Mouse (Mus musculus) liver (tissue): ENCODE results near the gene Cnnm2.

ENCODE experiments used
- DNase-seq: peaks from one replicate; pipeline ENCODE4 v3.0.0-alpha.2; 2020; ENCODE audit warnings: mixed read lengths

The Cnnm2 gene

GRCm38 (mm10) chr19:46801492-46801891, 40.1 kb downstream of the Cnnm2 start:
- no peak for DNase-seq

DNA sequence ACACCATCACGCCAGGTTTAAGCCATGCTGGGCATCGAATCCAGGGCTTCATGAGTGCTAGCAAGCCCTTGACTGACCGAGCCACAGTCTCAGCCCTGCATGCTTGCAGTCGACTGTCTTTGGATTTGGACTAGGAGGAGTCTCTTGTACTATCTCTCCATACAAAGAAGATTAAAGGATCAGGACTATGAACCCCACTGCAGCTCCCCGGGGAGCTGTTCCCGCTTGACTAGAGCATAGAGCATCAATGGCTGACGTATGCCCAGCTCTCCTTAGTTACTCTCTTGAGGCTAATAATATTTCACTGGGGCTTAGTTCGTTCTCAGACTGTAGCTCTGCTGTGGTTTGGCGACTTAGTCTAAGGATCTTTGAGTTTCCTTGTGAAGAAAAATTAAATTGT, 40.9 kb downstream of the Cnnm2 start:
- DNase-seq, result no peak

DNA sequence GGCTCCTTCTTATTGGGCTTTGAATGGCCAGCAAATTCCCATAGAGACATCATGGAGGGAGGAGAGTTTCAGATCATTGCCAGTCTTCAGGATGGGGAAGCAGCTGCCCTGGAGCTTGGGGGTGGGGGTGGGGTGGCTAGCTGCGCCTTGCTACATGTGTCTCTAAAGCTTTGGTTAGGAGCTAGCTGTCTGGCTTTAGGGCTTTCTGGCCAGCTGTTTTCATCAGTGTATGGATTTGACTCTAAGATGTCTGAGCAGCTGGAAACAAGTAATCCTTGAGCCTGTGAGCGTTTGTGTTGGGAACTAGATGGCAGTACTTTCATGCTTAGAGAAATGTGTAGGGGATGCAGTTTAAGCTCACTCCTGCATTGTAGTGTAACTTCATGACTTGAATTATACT, 42.3 kb downstream of the Cnnm2 start:
- no peak for DNase-seq

DNA sequence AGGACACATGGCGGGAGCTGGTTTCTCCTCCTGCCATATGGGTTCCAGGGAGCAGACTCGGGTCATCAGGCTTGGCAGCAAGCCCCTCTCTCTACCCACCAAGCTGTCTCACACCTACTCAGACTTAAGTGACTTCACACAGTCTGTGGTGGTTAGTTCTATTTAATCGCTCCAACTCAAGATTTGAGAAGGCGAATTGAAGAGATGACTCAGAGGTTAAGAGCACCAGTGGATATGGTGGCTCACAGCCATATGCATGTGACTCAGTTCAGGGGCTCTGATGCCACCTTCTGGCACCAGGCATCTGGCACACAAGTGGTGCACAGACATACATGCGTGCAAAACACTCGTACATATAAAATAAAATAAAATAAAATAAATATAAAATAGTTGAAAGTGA, 43.4 kb downstream of the Cnnm2 start:
- no peak for DNase-seq

DNA sequence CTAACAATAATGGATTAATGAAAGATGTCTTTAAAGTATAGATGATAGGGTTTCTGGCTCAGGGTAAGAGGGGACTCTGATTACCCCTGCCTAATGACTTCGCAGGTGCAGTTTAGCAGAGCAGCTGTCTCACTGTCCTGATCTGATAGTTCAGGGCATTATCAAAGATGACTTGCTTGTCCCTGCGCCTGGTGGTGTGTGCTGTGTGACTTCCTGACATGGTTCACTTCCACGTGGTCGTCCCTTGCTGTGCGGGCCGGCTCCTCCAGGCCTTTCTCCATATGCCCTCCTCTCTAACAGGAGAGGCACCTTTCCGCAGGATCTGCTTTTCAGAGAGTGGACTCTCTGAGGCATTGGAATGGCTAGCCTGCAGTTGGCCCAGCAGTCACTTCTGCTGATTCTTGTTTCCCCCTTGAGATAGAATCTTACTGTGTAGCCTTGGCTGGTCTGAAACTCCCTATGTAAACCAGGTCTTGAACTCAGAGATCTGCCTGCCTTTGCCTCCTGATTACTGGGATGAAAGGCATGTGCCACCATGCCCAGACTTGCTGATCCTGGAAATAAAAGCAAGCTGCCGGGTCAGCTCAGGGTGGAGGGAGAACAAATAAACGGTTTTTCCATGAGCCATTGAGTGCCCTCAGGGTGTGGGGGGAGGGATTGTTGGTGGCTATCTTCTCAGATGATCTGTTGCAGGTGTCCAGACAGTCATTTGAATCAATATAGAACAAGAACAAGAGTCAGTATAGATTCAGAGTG, 44.7 kb downstream of the Cnnm2 start:
- no peak for DNase-seq

DNA sequence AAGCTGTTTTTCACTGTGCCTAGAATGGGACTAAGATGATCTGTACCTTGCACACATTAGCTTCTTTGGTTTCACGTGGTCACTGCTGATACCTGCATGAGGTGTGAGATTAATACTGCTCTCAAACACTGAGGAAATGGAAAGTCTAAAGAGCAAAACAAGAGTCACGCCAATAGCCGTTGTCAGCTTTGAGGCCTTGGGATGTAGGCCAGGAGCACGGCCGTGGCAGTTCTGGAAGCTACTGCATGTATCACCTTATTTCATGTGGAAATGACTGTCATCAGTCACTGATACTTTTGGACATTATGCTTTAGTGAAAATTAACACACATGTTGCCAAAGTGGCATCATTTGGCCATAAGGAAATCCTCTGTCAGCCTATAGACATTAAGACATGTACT, 46.9 kb downstream of the Cnnm2 start:
- DNase-seq, result no peak

GRCm38 (mm10) chr19:46809031-46809430, 47.6 kb downstream of the Cnnm2 start:
- no peak for DNase-seq

DNA sequence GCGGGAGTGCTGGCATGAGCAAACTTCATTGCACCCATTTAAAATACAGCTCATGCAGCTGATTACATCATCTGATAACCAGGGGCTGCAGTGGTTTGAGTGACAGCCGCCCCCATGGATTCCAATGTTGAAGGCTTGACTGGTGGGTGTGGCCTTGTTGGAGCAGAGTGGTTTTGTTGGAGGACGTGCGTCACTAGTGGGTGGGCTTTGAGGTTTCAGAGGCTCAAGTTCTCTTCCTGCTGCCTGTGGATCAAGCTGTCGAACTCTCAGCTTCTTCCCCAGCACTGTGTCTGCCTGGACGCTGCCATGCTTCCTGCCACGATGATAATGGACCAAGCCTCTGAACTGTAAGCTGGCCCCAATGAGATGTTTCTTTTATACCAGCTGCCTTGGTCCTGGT, 57.9 kb downstream of the Cnnm2 start:
- no peak for DNase-seq

DNA sequence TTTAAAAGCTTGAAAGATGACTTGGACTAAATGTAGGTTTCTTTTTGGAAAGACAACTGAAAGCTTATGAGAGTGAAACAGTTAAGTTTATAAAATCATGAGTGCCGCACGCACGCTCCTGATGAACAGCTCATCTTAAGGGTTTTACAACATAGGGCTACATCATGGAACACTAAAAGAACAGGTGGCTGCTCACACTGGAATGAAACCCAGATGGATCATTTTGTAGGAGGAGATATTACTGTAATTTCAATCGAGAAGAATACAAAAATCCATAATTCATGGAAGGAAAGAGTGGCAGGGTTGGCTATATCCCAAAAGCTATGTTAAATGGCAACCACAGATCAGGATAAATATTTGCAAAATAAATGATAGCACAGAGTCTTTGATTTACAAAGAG, 61.1 kb downstream of the Cnnm2 start:
- no peak for DNase-seq

GRCm38 (mm10) chr19:46823759-46824158, 62.4 kb downstream of the Cnnm2 start:
- no peak for DNase-seq

DNA sequence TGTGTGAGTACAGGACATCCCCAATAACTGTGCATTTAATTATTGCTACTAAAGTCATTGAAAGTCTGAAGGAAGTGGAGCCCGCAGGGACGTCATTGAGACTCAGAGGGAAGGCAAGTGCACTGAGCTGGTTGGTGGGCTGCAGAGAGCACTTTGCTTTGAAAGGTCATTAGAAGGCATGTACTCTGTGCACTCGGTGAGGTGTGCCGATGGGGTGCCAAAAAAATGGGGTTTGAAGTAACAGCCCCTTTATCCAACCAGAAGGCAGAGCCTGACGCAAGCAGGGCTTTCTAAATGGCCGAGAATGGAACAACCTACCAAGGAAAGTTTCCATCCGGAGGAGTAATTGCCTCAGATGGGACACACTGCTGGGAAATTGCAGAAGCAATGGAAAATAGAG, 63.5 kb downstream of the Cnnm2 start:
- no peak for DNase-seq

GRCm38 (mm10) chr19:46827654-46828165, 66.3 kb downstream of the Cnnm2 start:
- DNase-seq, result no peak

DNA sequence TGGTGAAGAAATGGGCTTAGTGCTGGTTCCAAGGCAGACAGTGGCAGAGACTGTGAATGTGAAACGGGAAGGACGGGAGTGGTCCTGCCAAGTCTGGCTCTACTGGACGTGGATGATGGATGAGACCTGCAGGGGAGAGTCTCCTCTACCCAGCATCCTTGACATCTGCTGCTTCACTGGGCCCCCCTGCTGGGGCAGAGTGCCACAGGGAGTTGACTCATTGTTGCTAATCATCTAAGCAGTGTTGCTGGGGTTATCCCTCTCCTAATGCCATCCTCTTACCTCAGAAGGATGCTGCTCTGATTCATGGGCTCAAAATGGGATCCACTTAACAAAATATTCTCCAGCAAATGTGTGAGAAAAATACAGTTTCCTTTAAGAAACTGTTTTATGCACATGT, 67.6 kb downstream of the Cnnm2 start:
- DNase-seq, result no peak

DNA sequence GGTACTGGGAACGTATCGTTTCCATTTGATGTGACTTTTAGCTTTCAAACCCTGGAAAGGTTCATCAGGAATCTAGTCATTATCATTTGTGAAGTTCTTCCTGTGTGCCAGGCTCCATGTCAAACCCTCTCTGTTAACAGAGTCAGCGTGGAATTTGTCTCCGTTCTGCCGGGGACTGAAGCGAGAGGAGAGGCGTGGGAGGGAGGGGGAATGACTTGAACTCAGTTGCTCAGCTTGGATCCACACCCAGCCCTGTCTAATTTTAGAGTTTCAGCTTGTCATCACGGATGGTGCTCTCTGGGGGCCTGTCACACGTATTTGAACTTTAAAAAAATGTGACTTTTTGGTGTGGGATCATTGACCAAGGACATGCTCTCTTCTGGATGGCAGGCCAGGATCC, 70.0 kb downstream of the Cnnm2 start:
- no peak for DNase-seq

DNA sequence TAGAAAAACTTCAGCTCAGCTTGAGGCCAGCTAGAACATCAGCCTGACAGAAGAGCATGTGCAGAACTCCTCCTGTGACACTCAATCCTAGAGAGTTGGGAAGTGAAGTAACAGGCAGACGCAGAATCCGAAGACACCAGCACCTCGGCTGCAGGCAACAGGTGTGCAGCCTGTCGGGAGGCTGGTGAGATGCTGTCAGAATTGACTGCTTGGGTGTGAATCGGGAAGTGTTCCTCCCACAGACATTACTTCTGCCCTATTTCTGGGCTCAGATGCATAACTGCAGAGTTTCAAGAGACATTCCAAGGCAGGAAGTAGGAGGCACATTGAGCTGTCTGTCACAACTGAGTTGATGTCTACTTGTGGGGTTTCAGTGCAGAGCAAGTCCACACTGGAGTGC, 72.9 kb downstream of the Cnnm2 start:
- no peak for DNase-seq

- no peak for DNase-seq
Observed at GRCm38 (mm10) chr19:46835339-46835738, 73.9 kb downstream of the Cnnm2 start.

GRCm38 (mm10) chr19:46836085-46836484, 74.7 kb downstream of the Cnnm2 start:
- no peak for DNase-seq

- DNase-seq, result no peak
Observed at GRCm38 (mm10) chr19:46837290-46838079, 76.1 kb downstream of the Cnnm2 start.

- no peak for DNase-seq
Observed at GRCm38 (mm10) chr19:46841016-46841415, 79.6 kb downstream of the Cnnm2 start.

GRCm38 (mm10) chr19:46843030-46843429, 81.6 kb downstream of the Cnnm2 start:
- no peak for DNase-seq

DNA sequence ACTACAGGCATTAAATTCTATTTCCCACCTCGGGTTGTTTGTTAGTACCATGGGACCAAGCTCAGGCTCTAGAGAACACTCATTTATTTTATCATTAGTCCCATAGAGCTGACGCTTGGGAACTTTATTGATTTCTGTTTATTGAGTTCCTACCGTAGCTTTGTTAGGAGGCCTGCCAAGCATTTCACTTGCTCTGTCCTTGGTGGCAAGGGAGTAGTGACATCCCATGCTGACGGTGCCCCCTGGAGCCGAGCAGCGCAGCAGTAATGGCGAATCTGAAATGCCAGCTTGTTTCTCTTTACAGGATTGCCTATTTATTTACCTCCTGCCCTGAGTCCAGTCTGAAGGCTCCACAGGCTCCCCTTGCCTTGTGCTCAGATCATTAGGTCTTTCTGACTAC, 84.7 kb downstream of the Cnnm2 start:
- DNase-seq, result no peak

GRCm38 (mm10) chr19:46846459-46846858, 85.1 kb downstream of the Cnnm2 start:
- DNase-seq, result peak; percentile 54

DNA sequence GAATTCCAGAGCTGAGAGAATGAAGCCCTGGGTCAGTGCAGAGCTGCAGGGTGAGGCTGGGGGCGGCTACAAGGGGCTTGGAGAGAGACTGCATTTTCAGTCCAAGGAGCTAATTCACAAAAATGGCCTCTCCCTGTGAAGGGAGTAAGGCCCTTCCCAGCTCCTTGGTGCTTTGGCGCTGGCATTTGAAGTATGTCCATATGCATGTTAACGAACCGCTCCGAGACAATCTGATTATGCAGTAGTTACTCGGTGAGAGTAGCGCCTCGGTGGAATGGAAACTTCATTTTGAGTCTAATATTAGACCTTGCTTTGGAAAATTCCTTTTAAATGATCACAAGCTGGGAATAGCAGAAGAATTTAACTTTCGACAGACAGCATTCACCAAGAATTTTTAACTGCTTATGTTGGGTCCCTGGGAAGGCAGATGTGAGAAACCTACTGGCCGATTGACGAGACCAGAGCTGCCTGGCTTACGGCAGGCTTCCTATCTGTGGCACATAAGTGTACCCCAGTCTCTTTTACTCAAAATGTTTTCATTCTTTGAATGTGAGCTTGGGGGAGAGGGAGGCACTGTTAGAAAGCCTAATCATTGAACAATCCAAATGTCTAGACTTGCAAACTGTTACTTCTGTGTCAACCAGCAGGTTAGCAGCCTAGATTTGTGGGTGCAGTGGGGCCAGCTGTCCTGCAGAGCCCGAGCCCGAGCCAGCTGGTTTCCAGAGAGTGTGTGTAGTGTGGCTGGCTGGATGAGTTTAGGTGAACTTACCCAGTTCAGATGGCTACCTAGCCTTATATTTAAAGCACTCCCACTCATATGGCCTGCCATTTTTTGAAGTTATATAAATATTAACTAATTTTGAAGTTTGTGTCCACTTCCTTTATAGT, 87.2 kb downstream of the Cnnm2 start:
- peak; percentile 66 for DNase-seq
